Mouse (Mus musculus): ENCODE measurements around the gene Marc2.

The Marc2 gene

DNA sequence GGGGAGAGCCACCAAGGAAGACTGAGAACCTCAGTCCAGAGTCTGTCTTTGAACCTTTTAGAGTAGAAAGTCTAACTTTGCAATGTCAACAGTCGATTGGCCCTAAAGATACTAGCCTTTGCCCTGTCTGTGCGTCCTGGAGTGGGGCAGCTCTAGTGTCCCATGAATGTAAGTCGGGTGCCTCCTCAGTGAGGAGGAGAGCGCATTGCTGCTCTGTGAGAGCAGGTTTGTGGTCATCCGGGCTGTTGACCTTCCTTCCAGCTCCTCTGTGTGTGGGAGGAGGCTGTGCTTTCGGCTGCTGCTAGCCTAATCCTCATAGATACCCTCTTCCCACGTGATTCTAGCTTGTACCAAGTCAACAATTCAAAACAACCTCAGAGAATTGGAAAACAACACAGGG is 4.9 kb upstream of the Marc2 start:
- Histone ChIP-seq H3K27me3 (ENCODE audit: insufficient read depth, low read length) (peaks cover 39% of the 10 kb centered on the region), H3K4me3 (replicated peaks; ENCODE audit: low read length) (no peak overlapping the region), H3K9me3 (ENCODE audit: low read length) (no peaks in the 10 kb centered on the region), H3K36me3 (ENCODE audit: insufficient read depth, low read length) (no peaks in the 10 kb centered on the region), H3K4me1 (replicated peaks; ENCODE audit: low read depth, low read length) (peaks cover 35% of the 10 kb centered on the region)
- no peak for TF ChIP-seq NANOG (IDR thresholded peaks at IDR 0.05; ENCODE audit: borderline replicate concordance, low read length)
- no peak for TF ChIP-seq CTCF (conservative IDR thresholded peaks at IDR 0.05; ENCODE audit: low read length)
- no peak for TF ChIP-seq POU5F1 (IDR thresholded peaks at IDR 0.05; ENCODE audit: borderline replicate concordance, low read length)

GRCm38 (mm10) chr1:184846973-184847372 is 722 bp upstream of the Marc2 start:
- Histone ChIP-seq H3K4me3 (replicated peaks; ENCODE audit: low read length) (no peak overlapping the region), H3K27me3 (ENCODE audit: insufficient read depth, low read length) (peaks cover 44% of the 10 kb centered on the region), H3K4me1 (replicated peaks; ENCODE audit: low read depth, low read length) (peaks cover 49% of the 10 kb centered on the region), H3K36me3 (ENCODE audit: insufficient read depth, low read length) (no peaks in the 10 kb centered on the region), H3K9me3 (ENCODE audit: low read length) (no peaks in the 10 kb centered on the region)
- TF ChIP-seq POU5F1 (IDR thresholded peaks at IDR 0.05; ENCODE audit: borderline replicate concordance, low read length) (no peak), NANOG (IDR thresholded peaks at IDR 0.05; ENCODE audit: borderline replicate concordance, low read length) (no peak), CTCF (conservative IDR thresholded peaks at IDR 0.05; ENCODE audit: low read length) (no peak)

- no peaks in the 10 kb centered on the region for H3K36me3 ChIP-seq (ENCODE audit: insufficient read depth, low read length)
- H3K4me3 ChIP-seq (replicated peaks; ENCODE audit: low read length), result peak overlapping the region; percentile 88
- peaks cover 52% of the 10 kb centered on the region for H3K4me1 ChIP-seq (replicated peaks; ENCODE audit: low read depth, low read length)
- TF ChIP-seq NANOG (IDR thresholded peaks at IDR 0.05; ENCODE audit: borderline replicate concordance, low read length), result no peak
- TF ChIP-seq CTCF (conservative IDR thresholded peaks at IDR 0.05; ENCODE audit: low read length), result no peak
- no peak for TF ChIP-seq POU5F1 (IDR thresholded peaks at IDR 0.05; ENCODE audit: borderline replicate concordance, low read length)
- no peaks in the 10 kb centered on the region for H3K9me3 ChIP-seq (ENCODE audit: low read length)
- H3K27me3 ChIP-seq (ENCODE audit: insufficient read depth, low read length), result peaks cover 33% of the 10 kb centered on the region
These were observed 860 bp downstream of the Marc2 start for GRCm38 (mm10) chr1:184845111-184846071.

- TF ChIP-seq CTCF (conservative IDR thresholded peaks at IDR 0.05; ENCODE audit: low read length) (no peak), POU5F1 (IDR thresholded peaks at IDR 0.05; ENCODE audit: borderline replicate concordance, low read length) (no peak), NANOG (IDR thresholded peaks at IDR 0.05; ENCODE audit: borderline replicate concordance, low read length) (no peak)
These were observed 1.8 kb downstream of the Marc2 start for GRCm38 (mm10) chr1:184844326-184845066.

DNA sequence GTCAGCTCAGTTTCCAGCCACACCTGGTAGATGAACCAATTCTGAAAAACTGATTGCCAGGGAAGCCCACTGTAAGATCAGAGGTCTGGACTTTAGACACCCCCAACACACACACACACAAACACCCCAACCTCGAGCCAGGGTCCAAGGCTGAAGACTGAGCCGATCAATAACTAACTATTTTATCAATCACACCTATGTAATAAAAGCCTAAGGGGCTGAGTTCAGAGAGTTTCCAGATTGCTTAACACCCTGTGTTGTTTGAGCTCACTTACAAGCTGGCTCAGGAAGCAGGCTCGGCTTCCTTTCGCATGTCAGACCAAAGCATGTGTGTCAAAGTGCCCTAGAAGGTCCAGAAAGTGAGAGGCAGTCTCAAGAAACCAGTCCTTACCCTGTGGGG is 8.6 kb downstream of the Marc2 start:
- Histone ChIP-seq H3K4me1 (replicated peaks; ENCODE audit: low read depth, low read length) (peaks cover 48% of the 10 kb centered on the region), H3K36me3 (ENCODE audit: insufficient read depth, low read length) (peaks cover 10% of the 10 kb centered on the region), H3K27me3 (ENCODE audit: insufficient read depth, low read length) (no peaks in the 10 kb centered on the region), H3K4me3 (replicated peaks; ENCODE audit: low read length) (no peak overlapping the region), H3K9me3 (ENCODE audit: low read length) (no peaks in the 10 kb centered on the region)
- TF ChIP-seq POU5F1 (IDR thresholded peaks at IDR 0.05; ENCODE audit: borderline replicate concordance, low read length), result no peak
- TF ChIP-seq CTCF (conservative IDR thresholded peaks at IDR 0.05; ENCODE audit: low read length), result no peak
- TF ChIP-seq NANOG (IDR thresholded peaks at IDR 0.05; ENCODE audit: borderline replicate concordance, low read length), result no peak

More at GRCm38 (mm10) chr1:184844326-184845066, 1.8 kb downstream of the Marc2 start:
- H3K9me3 ChIP-seq (ENCODE audit: low read length), result no peaks in the 10 kb centered on the region
- H3K4me1 ChIP-seq (replicated peaks; ENCODE audit: low read depth, low read length), result peaks cover 52% of the 10 kb centered on the region
- peak overlapping the region; percentile 88 for H3K4me3 ChIP-seq (replicated peaks; ENCODE audit: low read length)
- H3K27me3 ChIP-seq (ENCODE audit: insufficient read depth, low read length), result peaks cover 31% of the 10 kb centered on the region
- no peaks in the 10 kb centered on the region for H3K36me3 ChIP-seq (ENCODE audit: insufficient read depth, low read length)

DNA sequence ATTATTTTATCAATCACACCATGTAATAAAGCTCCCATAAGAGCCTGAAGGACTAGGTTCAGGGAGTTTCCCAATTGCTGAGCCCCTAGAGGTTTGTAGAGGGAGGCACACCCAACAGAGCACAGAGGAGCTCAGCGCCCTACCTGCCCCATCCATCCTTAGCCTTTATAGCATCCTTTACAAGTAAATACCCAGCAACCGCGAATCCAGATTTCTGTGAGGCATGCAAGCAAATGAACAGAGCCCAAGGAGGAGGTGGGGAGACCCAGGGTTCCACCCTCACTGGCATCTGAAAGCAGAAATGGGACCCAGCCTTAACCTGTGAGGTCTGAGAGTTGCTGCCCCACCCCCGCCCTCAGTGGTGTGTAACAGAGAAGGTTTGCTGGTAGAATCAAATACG is 9.9 kb downstream of the Marc2 start:
- Histone ChIP-seq H3K4me1 (replicated peaks; ENCODE audit: low read depth, low read length) (peaks cover 45% of the 10 kb centered on the region), H3K36me3 (ENCODE audit: insufficient read depth, low read length) (peaks cover 15% of the 10 kb centered on the region), H3K4me3 (replicated peaks; ENCODE audit: low read length) (no peak overlapping the region), H3K27me3 (ENCODE audit: insufficient read depth, low read length) (no peaks in the 10 kb centered on the region), H3K9me3 (ENCODE audit: low read length) (no peaks in the 10 kb centered on the region)
- TF ChIP-seq NANOG (IDR thresholded peaks at IDR 0.05; ENCODE audit: borderline replicate concordance, low read length) (no peak), POU5F1 (IDR thresholded peaks at IDR 0.05; ENCODE audit: borderline replicate concordance, low read length) (no peak), CTCF (conservative IDR thresholded peaks at IDR 0.05; ENCODE audit: low read length) (no peak; the same call in 1 of the 2 replicates)

DNA sequence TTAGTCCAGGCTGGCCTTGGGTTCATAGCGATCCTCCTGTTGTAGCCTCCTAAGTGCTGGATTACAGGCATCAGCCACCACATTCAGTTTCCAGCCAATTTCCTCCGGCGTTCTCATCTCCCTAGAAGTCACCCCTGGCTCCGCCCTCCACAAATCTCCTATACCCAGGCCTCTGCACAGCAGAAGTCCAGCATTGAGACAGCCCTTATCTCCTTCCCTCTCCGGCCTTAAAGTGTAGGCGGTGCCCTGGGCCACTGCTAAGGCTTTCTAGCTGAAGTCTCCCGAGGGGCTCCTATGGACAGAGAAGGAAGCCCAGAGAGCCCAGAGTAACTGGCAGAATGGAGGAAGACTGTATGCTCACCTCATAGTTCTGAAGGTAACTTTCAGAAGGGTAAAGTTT is 12.8 kb downstream of the Marc2 start:
- Histone ChIP-seq H3K9me3 (ENCODE audit: low read length) (no peaks in the 10 kb centered on the region), H3K4me1 (replicated peaks; ENCODE audit: low read depth, low read length) (peaks cover 53% of the 10 kb centered on the region), H3K36me3 (ENCODE audit: insufficient read depth, low read length) (peaks cover 20% of the 10 kb centered on the region), H3K4me3 (replicated peaks; ENCODE audit: low read length) (no peak overlapping the region), H3K27me3 (ENCODE audit: insufficient read depth, low read length) (no peaks in the 10 kb centered on the region)
- no peak for TF ChIP-seq CTCF (conservative IDR thresholded peaks at IDR 0.05; ENCODE audit: low read length)
- TF ChIP-seq NANOG (IDR thresholded peaks at IDR 0.05; ENCODE audit: borderline replicate concordance, low read length), result no peak

DNA sequence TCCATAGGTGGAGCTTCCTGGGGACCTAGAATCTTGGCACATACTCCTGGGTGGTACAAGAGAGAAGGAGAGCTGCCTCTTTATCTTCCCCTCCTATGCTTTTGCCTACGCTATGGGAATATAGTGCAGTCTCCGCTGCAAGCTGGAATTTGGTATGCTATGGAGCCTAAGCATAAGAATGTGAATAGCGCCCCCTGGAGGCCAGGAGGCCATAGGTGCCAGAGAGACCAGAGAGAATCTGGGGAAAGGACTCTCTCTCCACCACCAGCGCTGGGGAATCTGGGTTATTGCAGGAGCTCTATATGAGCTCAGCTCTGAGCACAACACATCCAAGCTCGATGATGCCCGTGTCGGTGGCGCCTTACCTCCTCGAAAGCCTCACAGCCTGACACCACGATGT is 14.0 kb downstream of the Marc2 start:
- H3K4me3 ChIP-seq (replicated peaks; ENCODE audit: low read length), result no peak overlapping the region
- peaks cover 17% of the 10 kb centered on the region for H3K36me3 ChIP-seq (ENCODE audit: insufficient read depth, low read length)
- no peaks in the 10 kb centered on the region for H3K9me3 ChIP-seq (ENCODE audit: low read length)
- no peak for TF ChIP-seq NANOG (IDR thresholded peaks at IDR 0.05; ENCODE audit: borderline replicate concordance, low read length)
- no peak for TF ChIP-seq POU5F1 (IDR thresholded peaks at IDR 0.05; ENCODE audit: borderline replicate concordance, low read length)
- peak; percentile 89 for TF ChIP-seq CTCF (conservative IDR thresholded peaks at IDR 0.05; ENCODE audit: low read length)
- H3K4me1 ChIP-seq (replicated peaks; ENCODE audit: low read depth, low read length), result peaks cover 55% of the 10 kb centered on the region
- no peaks in the 10 kb centered on the region for H3K27me3 ChIP-seq (ENCODE audit: insufficient read depth, low read length)
